ENCODE assay signal across 8 mouse cellular contexts in the genomic region with DNA sequence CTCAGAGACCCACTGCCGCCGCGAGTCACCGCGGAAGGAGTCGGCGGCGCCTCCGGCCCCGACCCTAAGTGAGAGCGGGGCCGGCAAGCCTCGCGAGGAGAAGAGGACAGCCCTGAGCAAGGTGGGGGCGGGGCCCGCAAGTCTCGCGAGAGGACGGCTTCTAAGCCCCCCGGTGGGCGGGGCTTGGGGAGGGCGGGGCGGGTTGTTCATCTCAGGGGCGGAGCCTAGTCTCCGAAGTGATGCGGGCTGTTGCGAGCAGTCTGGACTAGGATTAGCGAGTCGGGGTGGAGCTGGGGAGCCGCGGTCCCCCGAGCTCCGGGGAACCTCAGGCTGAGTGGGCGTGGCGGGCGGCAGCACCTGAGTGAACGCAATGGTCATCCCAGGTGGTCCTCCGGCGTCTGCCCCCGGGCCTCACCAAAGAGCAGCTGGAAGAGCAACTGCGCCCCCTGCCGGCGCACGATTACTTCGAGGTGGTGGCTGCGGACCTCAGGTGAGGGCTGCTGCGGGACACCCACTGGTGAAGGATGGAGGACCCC. TPM values are rescaled to one million over a fixed set of nuclear protein-coding genes. Genes with fewer than 3 reads are reported as not detected.
DNase-seq lines count a peak whose midpoint lies in the region; ATAC-seq and TF ChIP-seq lines count a peak whose summit lies in the region.

No protein-coding gene starts in this region.

- H3K9me3 ChIP-seq in embryonic facial prominence, embryonic 14.5 days (ENCODE audit: control insufficient read depth, low read length), result no peaks in the 10 kb centered on the region
- no peaks in the 10 kb centered on the region for H3K9me3 ChIP-seq in limb, embryonic 14.5 days (ENCODE audit: control insufficient read depth, low read length)
- no peaks in the 10 kb centered on the region for H3K9me3 ChIP-seq in midbrain, postnatal 0 days (ENCODE audit: low read length)

- DNase-seq in 3T3-L1 (ENCODE audit: low read depth, low spot score), result peak; percentile 96
- DNase-seq in adrenal gland, postnatal 4 days (ENCODE audit: low spot score in 2 of 2), result peak; percentile 93 to 96
- DNase-seq in embryonic facial prominence, embryonic 14.5 days (ENCODE audit: low spot score), result peak; percentile 98
- peak; percentile 90 for DNase-seq in heart, adult 8-10 months (ENCODE audit: low spot score)
- DNase-seq in kidney, adult 9 months, result peak; percentile 95
- peak; percentile 98 for DNase-seq in limb, embryonic 14.5 days (ENCODE audit: low spot score)
- peak; percentile 98 for DNase-seq in midbrain, postnatal 0 days (ENCODE audit: low spot score)
- peak; percentile 95 to 96 for DNase-seq in spleen, postnatal 14 days (ENCODE audit: low spot score in 2 of 2)

- peak overlapping the region; percentile 98 for H3K9ac ChIP-seq in embryonic facial prominence, embryonic 14.5 days (ENCODE audit: low read depth, low read length)
- H3K9ac ChIP-seq in limb, embryonic 14.5 days (ENCODE audit: low read depth, low read length, severe bottlenecking), result peak overlapping the region; percentile 98
- H3K9ac ChIP-seq in midbrain, postnatal 0 days (replicated peaks; ENCODE audit: low read length, poor library complexity, severe bottlenecking), result peak overlapping the region; percentile 67

- WGBS in embryonic facial prominence, embryonic 14.5 days, result under 1% methylated on average over 27 of the region's 47 CpGs
- WGBS in limb, embryonic 14.5 days, result 0% methylated on average over 18 of the region's 47 CpGs
- under 1% methylated on average over 33 of the region's 47 CpGs for WGBS in midbrain, postnatal 0 days

- peak; percentile 95 for ATAC-seq in embryonic facial prominence, embryonic 14.5 days (ENCODE audit: low read depth)
- ATAC-seq in limb, embryonic 14.5 days (ENCODE audit: low FRiP score, low read depth), result peak; percentile 94
- peak; percentile 98 for ATAC-seq in midbrain, postnatal 0 days (ENCODE audit: low FRiP score)

- TF ChIP-seq CTCF in midbrain, postnatal 0 days (IDR thresholded peaks at IDR 0.05), result peak; percentile 89

- H3K4me1 ChIP-seq in embryonic facial prominence, embryonic 14.5 days (ENCODE audit: control insufficient read depth, insufficient read depth, low read length), result peaks cover 10% of the 10 kb centered on the region
- H3K4me1 ChIP-seq in limb, embryonic 14.5 days (ENCODE audit: control insufficient read depth, insufficient read depth, low read length), result peaks cover 8% of the 10 kb centered on the region
- no peaks in the 10 kb centered on the region for H3K4me1 ChIP-seq in midbrain, postnatal 0 days (ENCODE audit: insufficient read depth, low read length)

- peaks cover 35% of the 10 kb centered on the region for H3K36me3 ChIP-seq in embryonic facial prominence, embryonic 14.5 days (ENCODE audit: control insufficient read depth, insufficient read depth, low read length)
- H3K36me3 ChIP-seq in limb, embryonic 14.5 days (ENCODE audit: control insufficient read depth, insufficient read depth, low read length), result peaks cover 32% of the 10 kb centered on the region
- peaks cover 16% of the 10 kb centered on the region for H3K36me3 ChIP-seq in midbrain, postnatal 0 days (ENCODE audit: insufficient read depth, low read length)

- no peaks in the 10 kb centered on the region for H3K27me3 ChIP-seq in embryonic facial prominence, embryonic 14.5 days (replicated peaks; ENCODE audit: control insufficient read depth, insufficient read depth, low read length)
- no peaks in the 10 kb centered on the region for H3K27me3 ChIP-seq in limb, embryonic 14.5 days (ENCODE audit: control insufficient read depth, insufficient read depth, low read length)
- H3K27me3 ChIP-seq in midbrain, postnatal 0 days (ENCODE audit: insufficient read depth, low read length), result no peaks in the 10 kb centered on the region

- no peak; the same call in 1 of the 2 replicates for TF ChIP-seq POLR2A in limb, embryonic 14.5 days (IDR thresholded peaks at IDR 0.05; ENCODE audit: borderline replicate concordance, extremely low read depth, insufficient read depth, insufficient read length)

- peak overlapping the region; percentile 83 for H3K4me2 ChIP-seq in embryonic facial prominence, embryonic 14.5 days (ENCODE audit: low read depth, low read length)
- H3K4me2 ChIP-seq in limb, embryonic 14.5 days (replicated peaks; ENCODE audit: low read depth, low read length, severe bottlenecking), result peak overlapping the region; percentile 83
- peak overlapping the region; percentile 75 for H3K4me2 ChIP-seq in midbrain, postnatal 0 days (ENCODE audit: low read depth, low read length, poor library complexity, severe bottlenecking)

- H3K4me3 ChIP-seq in embryonic facial prominence, embryonic 14.5 days (ENCODE audit: low read depth, low read length), result peak overlapping the region; percentile 49
- peak overlapping the region; percentile 71 for H3K4me3 ChIP-seq in limb, embryonic 14.5 days (replicated peaks; ENCODE audit: low read length)
- peak overlapping the region; percentile 44 for H3K4me3 ChIP-seq in midbrain, postnatal 0 days (ENCODE audit: low read depth, low read length)

- H3K27ac ChIP-seq in embryonic facial prominence, embryonic 14.5 days (replicated peaks; ENCODE audit: low read depth, low read length), result peak overlapping the region; percentile 98
- peak overlapping the region; percentile 99 for H3K27ac ChIP-seq in limb, embryonic 14.5 days (replicated peaks; ENCODE audit: low read depth, low read length)
- H3K27ac ChIP-seq in midbrain, postnatal 0 days (ENCODE audit: low read depth, low read length), result peak overlapping the region; percentile 92

RNA-seq across cellular contexts. Expression of a gene that starts 0.4 kb away (rescaled TPM):
- 10 to 100 TPM; 37.3 to 38.3 TPM for total RNA-seq in adrenal gland, postnatal 4 days (2021)
- polyA plus RNA-seq in embryonic facial prominence, embryonic 14.5 days (2014; fragmentation: Nextera tagmentation; extraction: Ambion mirVana), result 31.9 and 38.5 TPM in 2 replicates
- total RNA-seq in heart, adult 8-10 months (2022), result 1 to 10 TPM; 7.3 to 8.8 (median 8.0) TPM
- polyA plus RNA-seq in limb, embryonic 14.5 days (2012; rRNA removed), result 19.3 and 25.6 TPM in 2 replicates
- polyA plus RNA-seq in limb, embryonic 14.5 days (2014; fragmentation: Nextera tagmentation; extraction: Ambion mirVana), result 39.2 and 42.6 TPM in 2 replicates
- total RNA-seq in midbrain, postnatal 0 days (2014; rRNA removed), result 15.2 and 19.7 TPM in 2 replicates
- 44.0 and 44.6 TPM in 2 replicates for polyA plus RNA-seq in midbrain, postnatal 0 days (2015; fragmentation: Nextera tagmentation; extraction: Ambion mirVana)

RNA-seq across cellular contexts. Expression of a gene that starts 28.4 kb away (rescaled TPM):
- 10 to 100 TPM; 68.5 to 71.7 TPM for total RNA-seq in adrenal gland, postnatal 4 days (2021)
- polyA plus RNA-seq in embryonic facial prominence, embryonic 14.5 days (2014; fragmentation: Nextera tagmentation; extraction: Ambion mirVana), result 221 and 240 TPM in 2 replicates
- total RNA-seq in heart, adult 8-10 months (2022), result 10 to 100 TPM; 29.5 to 31.1 (median 29.9) TPM
- polyA plus RNA-seq in limb, embryonic 14.5 days (2012; rRNA removed), result 163 and 178 TPM in 2 replicates
- 252 and 260 TPM in 2 replicates for polyA plus RNA-seq in limb, embryonic 14.5 days (2014; fragmentation: Nextera tagmentation; extraction: Ambion mirVana)
- 96.2 and 111 TPM in 2 replicates for total RNA-seq in midbrain, postnatal 0 days (2014; rRNA removed)
- polyA plus RNA-seq in midbrain, postnatal 0 days (2015; fragmentation: Nextera tagmentation; extraction: Ambion mirVana), result 91.5 and 92.2 TPM in 2 replicates

RNA-seq across cellular contexts. Expression of a gene that starts 52.4 kb away (rescaled TPM):
- total RNA-seq in adrenal gland, postnatal 4 days (2021), result not detected
- not detected in 2 replicates for polyA plus RNA-seq in embryonic facial prominence, embryonic 14.5 days (2014; fragmentation: Nextera tagmentation; extraction: Ambion mirVana)
- total RNA-seq in heart, adult 8-10 months (2022), result not detected
- polyA plus RNA-seq in limb, embryonic 14.5 days (2012; rRNA removed), result not detected in 2 replicates
- polyA plus RNA-seq in limb, embryonic 14.5 days (2014; fragmentation: Nextera tagmentation; extraction: Ambion mirVana), result not detected in 2 replicates
- total RNA-seq in midbrain, postnatal 0 days (2014; rRNA removed), result not detected in 2 replicates
- not detected in 2 replicates for polyA plus RNA-seq in midbrain, postnatal 0 days (2015; fragmentation: Nextera tagmentation; extraction: Ambion mirVana)

Comparison
In these comparisons a context has a peak if more than half of its experiments do, and no peak if none do; other contexts are left out.
1. Peak in every context shown above with its lines: DNase-seq, ATAC-seq, H3K4me3 ChIP-seq and H3K27ac ChIP-seq.